Mouse (Mus musculus) ES-E14 (cell line): Measurements from ENCODE around the gene Kat6b. TPM values are rescaled to one million over a fixed set of nuclear protein-coding genes. Genes with fewer than 3 reads are reported as not detected.
"Not testable (repeated sequence)": the region's sequence is repeated elsewhere in the genome, so short reads cannot be mapped to it uniquely, and the experiment has no call there.

Experiments used
- DNase-seq: peaks from one replicate; pipeline ENCODE4 v3.0.0-alpha.2; 2013; ENCODE audit warnings: low read depth, low spot score
- H3K27ac ChIP-seq: 2 replicates; pipeline ENCODE4 v1.5.1; 2012; ENCODE audit warnings: low read depth, mild to moderate bottlenecking, low read length, moderate library complexity, mixed read lengths; ENCODE audit not compliant: poor library complexity, insufficient read depth, severe bottlenecking
- H3K36me3 ChIP-seq: 2 replicates; pipeline ENCODE4 v1.6.1; 2012; ENCODE audit warnings: mild to moderate bottlenecking, low read length, moderate library complexity, mixed read lengths; ENCODE audit not compliant: control insufficient read depth, poor library complexity, insufficient read depth, severe bottlenecking
- H3K4me1 ChIP-seq, 2 experiments: fragments of 150-350 bp in 1 of 2; sonication (generic) in 1 of 2; 2 replicates each; pipeline ENCODE4 v1.6.1; 2012; ENCODE audit warnings: low read length in 2 of 2, mild to moderate bottlenecking in 1 of 2, mixed read lengths in 1 of 2; ENCODE audit not compliant: control insufficient read depth in 2 of 2, insufficient read depth in 2 of 2, poor library complexity in 1 of 2
- H3K4me3 ChIP-seq, 2 experiments: fragments of 150-350 bp in 1 of 2; sonication (generic) in 1 of 2; 2 replicates each; pipeline ENCODE4 v1.5.1; 2012; ENCODE audit warnings: low read length in 2 of 2, low read depth in 1 of 2, mild to moderate bottlenecking in 1 of 2, mixed read lengths in 1 of 2; ENCODE audit not compliant: insufficient read depth in 1 of 2, poor library complexity in 1 of 2, severe bottlenecking in 1 of 2
- H3K9ac ChIP-seq: 2 replicates; pipeline ENCODE4 v1.6.1; 2012; ENCODE audit warnings: low read depth, mild to moderate bottlenecking, low read length, mixed read lengths; ENCODE audit not compliant: poor library complexity, insufficient read depth, severe bottlenecking
- H3K9me3 ChIP-seq: fragments of 150-350 bp; sonication (generic); 2 replicates; pipeline ENCODE4 v1.6.1; 2012; ENCODE audit warnings: low read depth, mild to moderate bottlenecking, low read length; ENCODE audit not compliant: control insufficient read depth, insufficient read depth
- CHD2 ChIP-seq: IDR thresholded peaks from 2 replicates; pipeline ENCODE4 v1.6.1; 2014; ENCODE audit warnings: mild to moderate bottlenecking, low read depth, low read length, inconsistent platforms
- HCFC1 ChIP-seq: IDR thresholded peaks from 2 replicates; pipeline ENCODE4 v1.6.1; 2012; ENCODE audit warnings: low read length, inconsistent platforms, borderline replicate concordance; ENCODE audit not compliant: insufficient read depth
- MAFK ChIP-seq: IDR thresholded peaks from 2 replicates; pipeline ENCODE4 v1.6.1; 2014; ENCODE audit warnings: mild to moderate bottlenecking, low read depth, low read length, inconsistent platforms; ENCODE audit not compliant: insufficient read depth
- ZC3H11A ChIP-seq: IDR thresholded peaks from 2 replicates; pipeline ENCODE4 v1.6.1; 2012; ENCODE audit warnings: low read depth, mild to moderate bottlenecking, inconsistent platforms, low read length, borderline replicate concordance
- ZNF384 ChIP-seq: IDR thresholded peaks from 2 replicates; pipeline ENCODE4 v1.6.1; 2012; ENCODE audit warnings: low read depth, low read length, inconsistent platforms
- in situ Hi-C, 2 experiments: fragments of 600-800 bp; cut with MboI; formaldehyde crosslinking; loops; one replicate each; pipeline ENCODE4 v1.15.1; 2025; ENCODE audit warnings: low sequenced_read_pairs in 2 of 2, inconsistent platforms in 1 of 2; ENCODE audit not compliant: unreplicated experiment in 2 of 2
- total RNA-seq: library from RNA; depleted of rRNA; stranded (reverse); fragments of 300-350 nt; gene quantifications from 2 replicates; pipeline ENCODE4 v1.2.3, GENCODE M21; 2012

Gene Kat6b
- total RNA-seq, 1 experiment: 172 TPM

DNA sequence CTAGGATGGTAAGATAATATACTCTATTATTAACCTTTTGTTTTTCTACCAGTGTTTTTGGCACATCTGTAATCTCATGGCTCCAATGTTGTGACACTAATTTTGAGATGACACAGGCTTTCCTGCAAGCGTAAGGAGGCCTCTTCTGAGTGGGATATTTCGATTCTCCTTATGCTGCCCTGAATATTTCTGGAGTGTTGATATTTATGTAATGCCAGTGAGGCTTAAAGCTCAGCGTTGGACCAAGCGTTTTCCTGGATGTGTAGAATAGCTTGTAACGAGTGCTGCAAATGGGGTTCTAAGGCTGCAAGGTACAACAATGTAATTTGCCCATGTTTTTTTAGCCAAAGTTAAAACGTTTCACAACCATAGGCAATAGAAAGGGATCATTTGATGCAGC lies 30.2 kb downstream of the Kat6b start:
- in situ Hi-C loops: no loop called here
- no peak for TF ChIP-seq MAFK
- no peak for TF ChIP-seq ZNF384
- TF ChIP-seq ZC3H11A: no peak
- TF ChIP-seq CHD2: no peak
- no peak for TF ChIP-seq HCFC1

DNA sequence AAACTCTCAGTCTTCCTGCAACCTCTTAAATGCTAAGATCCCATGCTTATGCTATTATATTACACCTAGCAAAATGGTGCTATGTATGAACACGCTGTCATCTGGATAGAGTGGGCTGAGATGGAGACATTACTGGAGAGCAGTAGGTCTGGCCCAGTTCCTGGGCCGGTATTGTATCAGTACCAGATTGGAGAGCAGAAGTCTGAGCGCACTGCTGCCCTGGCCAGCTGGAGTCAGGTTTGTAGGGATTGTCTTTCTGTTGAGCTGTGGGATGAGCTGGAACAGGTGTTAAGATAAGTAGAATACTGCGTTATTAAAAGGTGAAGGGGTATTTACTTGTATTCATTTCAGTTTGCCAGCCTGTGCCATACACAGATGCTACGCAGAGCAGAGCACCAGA lies 34.3 kb downstream of the Kat6b start:
- no peak overlapping the region for H3K9ac ChIP-seq
- TF ChIP-seq CHD2 (no peak), ZC3H11A (no peak), ZNF384 (no peak), MAFK (no peak), HCFC1 (no peak)
- peaks cover 3 to 4% of the 10 kb centered on the region in 2 experiments; a peak in 2 of 4 replicates for H3K4me1 ChIP-seq
- no peak for DNase-seq
- no peak overlapping the region for H3K27ac ChIP-seq
- H3K36me3 ChIP-seq: peaks cover 22% of the 10 kb centered on the region
- no peak overlapping the region for H3K4me3 ChIP-seq
- H3K9me3 ChIP-seq: no peaks in the 10 kb centered on the region
- in situ Hi-C loops: no loop called here

More for the DNA sequence above, 30.2 kb downstream of the Kat6b start:
- no peak overlapping the region for H3K4me3 ChIP-seq
- H3K9ac ChIP-seq: no peak overlapping the region
- no peaks in the 10 kb centered on the region for H3K9me3 ChIP-seq
- H3K4me1 ChIP-seq: peaks cover 0 to 1% of the 10 kb centered on the region in 2 experiments; a peak in 2 of 4 replicates
- DNase-seq: no peak
- no peak overlapping the region for H3K27ac ChIP-seq
- peaks cover 6% of the 10 kb centered on the region for H3K36me3 ChIP-seq

DNA sequence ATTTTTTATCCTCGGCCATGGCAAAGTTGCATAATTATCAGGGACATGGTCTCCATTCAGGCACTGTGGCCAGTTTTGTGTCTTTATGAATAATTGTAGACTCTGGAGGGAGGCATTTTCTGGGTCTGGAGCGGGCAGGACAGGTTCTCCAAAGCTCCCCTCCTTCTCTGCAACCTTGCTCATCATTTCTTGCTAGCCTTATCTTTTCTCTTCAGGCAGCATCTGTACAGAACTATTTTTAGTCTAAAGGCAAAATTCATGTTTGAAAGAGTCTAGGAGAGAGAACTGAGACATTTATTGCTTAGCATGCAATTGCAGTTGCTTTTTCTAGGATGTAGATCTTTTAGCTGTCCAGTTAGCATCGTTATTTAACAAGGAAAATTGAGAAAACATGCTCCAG lies 38.1 kb downstream of the Kat6b start:
- TF ChIP-seq HCFC1 (no peak), ZC3H11A (no peak), ZNF384 (no peak), MAFK (no peak), CHD2 (no peak)
- no peaks in the 10 kb centered on the region for H3K9me3 ChIP-seq
- no peak overlapping the region for H3K9ac ChIP-seq
- peaks cover 11 to 19% of the 10 kb centered on the region in 2 experiments for H3K4me1 ChIP-seq
- in situ Hi-C loops: no loop called here
- H3K4me3 ChIP-seq: no peak overlapping the region
- peaks cover 24% of the 10 kb centered on the region for H3K36me3 ChIP-seq
- no peak for DNase-seq
- no peak overlapping the region for H3K27ac ChIP-seq

DNA sequence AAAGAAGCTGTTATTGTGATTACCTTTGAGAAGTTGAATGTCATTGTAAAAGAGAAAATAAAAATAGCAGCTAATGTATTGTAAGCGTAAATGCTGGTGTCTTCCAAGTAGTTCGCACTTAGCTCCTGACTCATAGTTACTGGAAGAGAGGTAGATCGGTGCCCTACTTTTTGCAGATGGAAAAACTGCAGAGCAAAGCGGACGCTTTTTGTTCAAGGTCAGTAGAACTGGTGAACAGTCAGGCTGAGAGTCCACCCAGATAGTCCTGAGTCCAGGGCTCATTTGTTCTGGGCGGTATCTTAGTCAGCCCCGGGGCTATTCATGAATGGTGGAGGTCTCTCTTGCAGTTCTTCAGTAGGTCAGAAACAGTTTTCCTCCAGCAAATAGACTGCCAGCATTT lies 39.3 kb downstream of the Kat6b start:
- H3K27ac ChIP-seq: no peak overlapping the region
- no peak overlapping the region for H3K4me3 ChIP-seq
- no peaks in the 10 kb centered on the region for H3K9me3 ChIP-seq
- no peak overlapping the region for H3K9ac ChIP-seq
- peaks cover 14 to 24% of the 10 kb centered on the region in 2 experiments for H3K4me1 ChIP-seq
- in situ Hi-C loops: no loop called here
- DNase-seq: no peak
- TF ChIP-seq ZNF384 (no peak), ZC3H11A (no peak), MAFK (no peak), CHD2 (no peak), HCFC1 (no peak)
- peaks cover 22% of the 10 kb centered on the region for H3K36me3 ChIP-seq

DNA sequence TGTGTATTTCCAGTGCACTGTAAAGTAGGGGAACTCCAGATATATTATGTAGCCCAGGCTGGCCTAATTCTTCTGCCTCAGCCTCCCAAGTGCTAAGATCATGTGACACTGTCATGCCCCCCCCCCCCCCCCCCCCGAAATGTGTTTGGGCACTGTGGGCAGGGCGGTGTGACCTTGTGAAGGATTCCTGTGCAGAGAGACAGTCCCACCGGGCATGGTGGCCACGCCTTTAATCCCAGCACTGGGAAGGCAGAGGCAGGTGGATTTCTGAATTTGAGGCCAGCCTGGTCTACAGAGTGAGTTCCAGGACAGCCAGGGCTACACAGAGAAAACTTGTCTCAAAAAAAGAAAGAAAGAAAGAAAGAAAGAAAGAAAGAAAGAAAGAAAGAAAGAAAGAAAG lies 40.3 kb downstream of the Kat6b start:
- H3K4me3 ChIP-seq, in situ Hi-C loops, H3K9me3 ChIP-seq, DNase-seq, H3K27ac ChIP-seq, H3K9ac ChIP-seq: not testable (repeated sequence)
- peaks cover 22% of the 10 kb centered on the region for H3K36me3 ChIP-seq
- H3K4me1 ChIP-seq: peaks cover 17 to 24% of the 10 kb centered on the region in 2 experiments
